Mouse (Mus musculus): ENCODE measurements around the gene Slc9a5. TPM values are rescaled to one million over a fixed set of nuclear protein-coding genes. Genes with fewer than 3 reads are reported as not detected.
A peak's percentile ranks its signal among the peaks of the same experiment; 100 is the strongest.

Slc9a5 gene
- polyA plus RNA-seq (2012; rRNA removed) = 1.9 and 2.5 TPM in 2 replicates

GRCm38 (mm10) chr8:105348450-105349095 lies at the start of gene Slc9a5:
Gene Slc9a5, plus strand, starts transcription at chr8:105348843.
- peak within 1 kb of the TSS; percentile 85 for H3K4me3 ChIP-seq (ENCODE audit: insufficient read depth, low read depth, low read length)
- H3K4me1 ChIP-seq (ENCODE audit: control insufficient read depth, insufficient read depth, low read length) = no peaks in the 10 kb centered on the region; the same call in 1 of the 2 replicates
- no peaks in the 10 kb centered on the region for H3K36me3 ChIP-seq (ENCODE audit: control insufficient read depth, insufficient read depth, low read length)
- H3K27me3 ChIP-seq (replicated peaks; ENCODE audit: control insufficient read depth, insufficient read depth, low read length) = no peaks in the 10 kb centered on the region
- H3K27ac ChIP-seq (ENCODE audit: insufficient read depth, low read depth, low read length) = peak within 1 kb of the TSS; percentile 73
- under 1% methylated on average over 34 of the region's 34 CpGs for WGBS
- DNase-seq = no peak
- TF ChIP-seq POLR2A (IDR thresholded peaks at IDR 0.05; ENCODE audit: low read depth, low read length) (no peak), CTCF (conservative IDR thresholded peaks at IDR 0.05; ENCODE audit: insufficient read depth, insufficient read length, low read depth, low read length) (no peak)

- 95% methylated on average over 8 of the region's 8 CpGs for WGBS
- no peak for DNase-seq
- no peaks in the 10 kb centered on the region for H3K27me3 ChIP-seq (replicated peaks; ENCODE audit: control insufficient read depth, insufficient read depth, low read length)
- H3K27ac ChIP-seq (ENCODE audit: insufficient read depth, low read depth, low read length) = no peak overlapping the region
- H3K36me3 ChIP-seq (ENCODE audit: control insufficient read depth, insufficient read depth, low read length) = no peaks in the 10 kb centered on the region; the same call in none of the 2 replicates
- H3K4me3 ChIP-seq (ENCODE audit: insufficient read depth, low read depth, low read length) = no peak overlapping the region
- TF ChIP-seq CTCF (conservative IDR thresholded peaks at IDR 0.05; ENCODE audit: insufficient read depth, insufficient read length, low read depth, low read length) (no peak), POLR2A (IDR thresholded peaks at IDR 0.05; ENCODE audit: low read depth, low read length) (no peak)
- peaks cover 7% of the 10 kb centered on the region; the same call in 1 of the 2 replicates for H3K4me1 ChIP-seq (ENCODE audit: control insufficient read depth, insufficient read depth, low read length)
Measured at GRCm38 (mm10) chr8:105299962-105300361, 48.7 kb upstream of the Slc9a5 start.

GRCm38 (mm10) chr8:105303396-105303795 lies 45.2 kb upstream of the Slc9a5 start:
- Histone ChIP-seq H3K4me3 (ENCODE audit: insufficient read depth, low read depth, low read length) (no peak overlapping the region), H3K27me3 (replicated peaks; ENCODE audit: control insufficient read depth, insufficient read depth, low read length) (no peaks in the 10 kb centered on the region), H3K27ac (ENCODE audit: insufficient read depth, low read depth, low read length) (no peak overlapping the region), H3K4me1 (ENCODE audit: control insufficient read depth, insufficient read depth, low read length) (peaks cover 13% of the 10 kb centered on the region; the same call in 1 of the 2 replicates), H3K36me3 (ENCODE audit: control insufficient read depth, insufficient read depth, low read length) (no peaks in the 10 kb centered on the region; the same call in none of the 2 replicates)
- no peak for DNase-seq
- TF ChIP-seq POLR2A (IDR thresholded peaks at IDR 0.05; ENCODE audit: low read depth, low read length) (no peak), CTCF (conservative IDR thresholded peaks at IDR 0.05; ENCODE audit: insufficient read depth, insufficient read length, low read depth, low read length) (no peak)
- 74% methylated on average over 8 of the region's 8 CpGs for WGBS

GRCm38 (mm10) chr8:105303874-105304273 lies 44.8 kb upstream of the Slc9a5 start:
- Histone ChIP-seq H3K4me3 (ENCODE audit: insufficient read depth, low read depth, low read length) (no peak overlapping the region), H3K4me1 (ENCODE audit: control insufficient read depth, insufficient read depth, low read length) (peaks cover 9% of the 10 kb centered on the region; the same call in 1 of the 2 replicates), H3K27ac (ENCODE audit: insufficient read depth, low read depth, low read length) (no peak overlapping the region), H3K27me3 (replicated peaks; ENCODE audit: control insufficient read depth, insufficient read depth, low read length) (no peaks in the 10 kb centered on the region), H3K36me3 (ENCODE audit: control insufficient read depth, insufficient read depth, low read length) (no peaks in the 10 kb centered on the region; the same call in none of the 2 replicates)
- TF ChIP-seq CTCF (conservative IDR thresholded peaks at IDR 0.05; ENCODE audit: insufficient read depth, insufficient read length, low read depth, low read length) (no peak), POLR2A (IDR thresholded peaks at IDR 0.05; ENCODE audit: low read depth, low read length) (no peak)
- WGBS = 59% methylated on average over 9 of the region's 9 CpGs
- DNase-seq = no peak

GRCm38 (mm10) chr8:105304325-105305210 lies 44.1 kb upstream of the Slc9a5 start:
- DNase-seq = no peak
- Histone ChIP-seq H3K4me1 (ENCODE audit: control insufficient read depth, insufficient read depth, low read length) (peaks cover 9% of the 10 kb centered on the region; the same call in 1 of the 2 replicates), H3K36me3 (ENCODE audit: control insufficient read depth, insufficient read depth, low read length) (no peaks in the 10 kb centered on the region; the same call in none of the 2 replicates), H3K27ac (ENCODE audit: insufficient read depth, low read depth, low read length) (no peak overlapping the region), H3K27me3 (replicated peaks; ENCODE audit: control insufficient read depth, insufficient read depth, low read length) (no peaks in the 10 kb centered on the region), H3K4me3 (ENCODE audit: insufficient read depth, low read depth, low read length) (no peak overlapping the region)
- TF ChIP-seq POLR2A (IDR thresholded peaks at IDR 0.05; ENCODE audit: low read depth, low read length) = no peak
- TF ChIP-seq CTCF (conservative IDR thresholded peaks at IDR 0.05; ENCODE audit: insufficient read depth, insufficient read length, low read depth, low read length) = no peak
- WGBS = 55% methylated on average over 9 of the region's 9 CpGs

GRCm38 (mm10) chr8:105305211-105306145 lies 43.2 kb upstream of the Slc9a5 start, which contains the start of gene Elmo3:
Gene Elmo3, plus strand, starts transcription at chr8:105305601.
- Histone ChIP-seq H3K4me3 (ENCODE audit: insufficient read depth, low read depth, low read length) (peak within 1 kb of the TSS; percentile 66), H3K4me1 (ENCODE audit: control insufficient read depth, insufficient read depth, low read length) (peaks cover 9% of the 10 kb centered on the region; the same call in 1 of the 2 replicates), H3K36me3 (ENCODE audit: control insufficient read depth, insufficient read depth, low read length) (no peaks in the 10 kb centered on the region; the same call in 1 of the 2 replicates), H3K27me3 (replicated peaks; ENCODE audit: control insufficient read depth, insufficient read depth, low read length) (no peaks in the 10 kb centered on the region), H3K27ac (ENCODE audit: insufficient read depth, low read depth, low read length) (peak within 1 kb of the TSS; percentile 60)
- peak; percentile 93 for DNase-seq
- TF ChIP-seq POLR2A (IDR thresholded peaks at IDR 0.05; ENCODE audit: low read depth, low read length) (peak; percentile 77), CTCF (conservative IDR thresholded peaks at IDR 0.05; ENCODE audit: insufficient read depth, insufficient read length, low read depth, low read length) (0 out of 2 replicates have a peak, but pooled peaks have one; percentile 4)
- 6% methylated on average over 27 of the region's 30 CpGs for WGBS

Measured in kidney, adult 2 months (tissue).